Mouse (Mus musculus) spleen, postnatal 10 days (tissue): ENCODE results near the gene Tcerg1l.

Experiments
- DNase-seq, 2 experiments: peaks; one replicate each; pipeline ENCODE4 v3.0.0; 2021 to 2022; ENCODE audit warnings: low spot score in 2 of 2

The Tcerg1l gene

GRCm38 (mm10) chr7:138224252-138224651, 173.3 kb downstream of the Tcerg1l start:
- DNase-seq: no peak

GRCm38 (mm10) chr7:138222951-138223350, 174.6 kb downstream of the Tcerg1l start:
- no peak for DNase-seq

- DNase-seq: no peak
These were observed 179.9 kb downstream of the Tcerg1l start for GRCm38 (mm10) chr7:138217556-138218098.

GRCm38 (mm10) chr7:138215177-138215830, 182.2 kb downstream of the Tcerg1l start:
- no peak for DNase-seq

GRCm38 (mm10) chr7:138214710-138215109, 182.8 kb downstream of the Tcerg1l start:
- no peak for DNase-seq

- DNase-seq: no peak
These were observed 187.8 kb downstream of the Tcerg1l start for GRCm38 (mm10) chr7:138209769-138210168.

GRCm38 (mm10) chr7:138205124-138205523, 192.4 kb downstream of the Tcerg1l start:
- DNase-seq: no peak

GRCm38 (mm10) chr7:138202162-138202832, 195.2 kb downstream of the Tcerg1l start:
- DNase-seq: no peak

- DNase-seq: no peak
These were observed 198.0 kb downstream of the Tcerg1l start for GRCm38 (mm10) chr7:138199333-138200058.

- no peak for DNase-seq
These were observed 201.4 kb downstream of the Tcerg1l start for GRCm38 (mm10) chr7:138196139-138196538.

GRCm38 (mm10) chr7:138184197-138184596, 213.3 kb downstream of the Tcerg1l start:
- no peak for DNase-seq

- no peak for DNase-seq
These were observed 215.3 kb downstream of the Tcerg1l start for GRCm38 (mm10) chr7:138182216-138182615.

GRCm38 (mm10) chr7:138178617-138179016, 218.9 kb downstream of the Tcerg1l start:
- DNase-seq: no peak

- DNase-seq: no peak
These were observed 221.5 kb downstream of the Tcerg1l start for GRCm38 (mm10) chr7:138176026-138176425.

- DNase-seq: no peak
These were observed 227.1 kb downstream of the Tcerg1l start for GRCm38 (mm10) chr7:138170389-138170788.
